Mouse (Mus musculus) CH12.LX (cell line): ENCODE data around the gene Map2k5. TPM values are rescaled to one million over a fixed set of nuclear protein-coding genes. Genes with fewer than 3 reads are reported as not detected.

ENCODE experiments used
- DNase-seq: peaks from one replicate; pipeline ENCODE4 v3.0.0-alpha.2; 2013; ENCODE audit errors: extremely low read depth
- H3K27ac ChIP-seq: 2 replicates; pipeline ENCODE4 v1.5.1; 2012; ENCODE audit warnings: low read depth, mild to moderate bottlenecking, control low read depth, moderate library complexity; ENCODE audit not compliant: insufficient read depth
- H3K27me3 ChIP-seq: replicated peaks from 2 replicates; pipeline ENCODE3; 2012; ENCODE audit warnings: inconsistent platforms
- H3K36me3 ChIP-seq, 2 experiments: replicated peaks in 1 of 2; 2 replicates each; pipeline versions ENCODE3 to v1.6.1; 2012; ENCODE audit warnings: inconsistent platforms in 1 of 2, low read length in 1 of 2, mild to moderate bottlenecking in 1 of 2, mixed read lengths in 1 of 2, moderate library complexity in 1 of 2; ENCODE audit not compliant: control insufficient read depth in 1 of 2, insufficient read depth in 1 of 2
- H3K4me1 ChIP-seq, 2 experiments: 2 replicates each; pipeline ENCODE4 v1.6.1; 2012; ENCODE audit warnings: inconsistent platforms in 1 of 2, moderate library complexity in 1 of 2; ENCODE audit not compliant: insufficient read depth in 2 of 2, control insufficient read depth in 1 of 2
- H3K4me2 ChIP-seq: 2 replicates; pipeline ENCODE4 v1.6.1; 2012; ENCODE audit warnings: low read depth, mild to moderate bottlenecking, control low read depth; ENCODE audit not compliant: poor library complexity, insufficient read depth, severe bottlenecking
- H3K4me3 ChIP-seq, 3 experiments: fragments of 150-350 bp in 1 of 3; sonication (generic) in 1 of 3; replicated peaks in 1 of 3; 2 replicates each; pipeline versions ENCODE3 to v1.5.1; 2011 to 2012; ENCODE audit warnings: low read depth in 2 of 3, low read length in 2 of 3, mild to moderate bottlenecking in 2 of 3, moderate library complexity in 2 of 3, control low read depth in 1 of 3, improper control_type of control experiment in 1 of 3, inconsistent platforms in 1 of 3, mixed read lengths in 1 of 3; ENCODE audit not compliant: poor library complexity in 1 of 3
- H3K79me2 ChIP-seq: replicated peaks from 2 replicates; pipeline ENCODE4 v1.6.1; 2012; ENCODE audit warnings: mild to moderate bottlenecking, moderate library complexity; ENCODE audit not compliant: control insufficient read depth, poor library complexity, insufficient read depth, severe bottlenecking; ENCODE audit errors: extremely low read depth
- H3K9ac ChIP-seq: 2 replicates; pipeline ENCODE4 v1.6.1; 2012; ENCODE audit warnings: low read depth, mild to moderate bottlenecking, control low read depth, moderate library complexity; ENCODE audit not compliant: insufficient read depth
- H3K9me3 ChIP-seq: replicated peaks from 2 replicates; pipeline ENCODE3; 2012; ENCODE audit warnings: low read length, inconsistent platforms, mixed read lengths
- BHLHE40 ChIP-seq: IDR thresholded peaks from 2 replicates; pipeline ENCODE4 v1.6.1; 2011; ENCODE audit warnings: mild to moderate bottlenecking, low read depth, low read length, improper control_type of control experiment
- CHD2 ChIP-seq: IDR thresholded peaks from 2 replicates; pipeline ENCODE4 v1.6.1; 2011; ENCODE audit warnings: low read length, improper control_type of control experiment
- ELF1 ChIP-seq: IDR thresholded peaks from 2 replicates; pipeline ENCODE4 v1.6.1; 2014; ENCODE audit warnings: low read depth, mild to moderate bottlenecking, inconsistent platforms, low read length, improper control_type of control experiment
- GABPA ChIP-seq: IDR thresholded peaks from 2 replicates; pipeline ENCODE4 v1.6.1; 2012; ENCODE audit warnings: low read depth, low read length, improper control_type of control experiment, inconsistent platforms; ENCODE audit not compliant: insufficient replicate concordance
- IRF4 ChIP-seq: IDR thresholded peaks from 2 replicates; pipeline ENCODE4 v1.6.1; 2014; ENCODE audit warnings: low read depth, mild to moderate bottlenecking, inconsistent platforms, low read length, improper control_type of control experiment
- JUN ChIP-seq: IDR thresholded peaks from 2 replicates; pipeline ENCODE4 v1.6.1; 2011; ENCODE audit warnings: low read depth, mild to moderate bottlenecking, low read length, improper control_type of control experiment, moderate library complexity; ENCODE audit not compliant: insufficient read depth
- MEF2A ChIP-seq: IDR thresholded peaks from 2 replicates; pipeline ENCODE4 v1.6.1; 2014; ENCODE audit warnings: low read depth, mild to moderate bottlenecking, inconsistent platforms, low read length, improper control_type of control experiment, borderline replicate concordance
- MXI1 ChIP-seq: IDR thresholded peaks from 2 replicates; pipeline ENCODE4 v1.6.1; 2011; ENCODE audit warnings: mild to moderate bottlenecking, low read depth, low read length, improper control_type of control experiment
- NELFE ChIP-seq: IDR thresholded peaks from 2 replicates; pipeline ENCODE4 v1.6.1; 2011; ENCODE audit warnings: low read depth, low read length, improper control_type of control experiment
- PAX5 ChIP-seq: IDR thresholded peaks from 2 replicates; pipeline ENCODE4 v1.6.1; 2012; ENCODE audit warnings: low read length, inconsistent platforms, mixed read lengths
- POLR2A ChIP-seq: IDR thresholded peaks from 2 replicates; pipeline ENCODE4 v1.6.1; 2011; ENCODE audit warnings: low read depth, mild to moderate bottlenecking, improper control_type of control experiment, low read length
- POLR2AphosphoS2 ChIP-seq: IDR thresholded peaks from 2 replicates; pipeline ENCODE4 v1.6.1; 2011; ENCODE audit warnings: low read depth, low read length, improper control_type of control experiment
- RCOR1 ChIP-seq: conservative IDR thresholded peaks from 2 replicates; pipeline ENCODE4 v1.6.1; 2012; ENCODE audit warnings: low read depth, mild to moderate bottlenecking, inconsistent platforms, low read length, improper control_type of control experiment
- SIN3A ChIP-seq: IDR thresholded peaks from 2 replicates; pipeline ENCODE4 v1.6.1; 2012; ENCODE audit warnings: low read length, improper control_type of control experiment, inconsistent platforms
- SMC3 ChIP-seq: IDR thresholded peaks from 2 replicates; pipeline ENCODE4 v1.6.1; 2011; ENCODE audit warnings: low read depth, low read length, improper control_type of control experiment
- TCF12 ChIP-seq: IDR thresholded peaks from 2 replicates; pipeline ENCODE4 v1.6.1; 2014; ENCODE audit warnings: low read depth, mild to moderate bottlenecking, inconsistent platforms, low read length, improper control_type of control experiment
- dilution Hi-C: fragments of 300-500 bp; cut with MboI; formaldehyde crosslinking; loops from 2 replicates; pipeline ENCODE4 v1.14.3; 2020; ENCODE audit warnings: low sequenced_read_pairs; ENCODE audit not compliant: extremely low pct_unique_long_range_greater_than_20kb, extremely low pct_ligation_motif_present
- in situ Hi-C: fragments of 300-500 bp; cut with MboI; formaldehyde crosslinking; loops from 3 replicates; pipeline ENCODE4 v1.14.3; 2019; ENCODE audit warnings: low sequenced_read_pairs, low pct_ligation_motif_present, low pct_unique_long_range_greater_than_20kb, mixed read lengths
- polyA plus RNA-seq: library from polyadenylated mRNA; unstranded; fragments of >175 nt; gene quantifications from 2 replicates; pipeline ENCODE4 v1.2.1, GENCODE M21; 2012; ENCODE audit warnings: low read depth; ENCODE audit not compliant: insufficient read length
- total RNA-seq, 2 experiments: library from RNA; depleted of rRNA; stranded (reverse); fragments of 300-350 nt in 1 of 2; fragments of >200 nt in 1 of 2; gene quantifications; 2 replicates each; pipeline ENCODE4 v1.2.3; 2012 to 2014

The Map2k5 gene
- total and polyA plus RNA-seq, 3 experiments, result 10.8 to 22.6 (median 11.2) TPM

- TF ChIP-seq BHLHE40 (no peak), RCOR1 (no peak), MXI1 (no peak), POLR2A (no peak), GABPA (no peak)
- TF ChIP-seq, all 38 proteins: peak for 0
- H3K4me1 ChIP-seq, result peaks cover 6 to 23% of the 10 kb centered on the region in 2 experiments
- H3K4me2 ChIP-seq, result no peak overlapping the region
- no peaks in the 10 kb centered on the region for H3K27me3 ChIP-seq
- H3K9ac ChIP-seq, result no peak overlapping the region
- dilution Hi-C loops, result no loop called here
- no peaks in the 10 kb centered on the region for H3K79me2 ChIP-seq
- no peak overlapping the region for H3K27ac ChIP-seq
- in situ Hi-C loops, result no loop called here
- H3K36me3 ChIP-seq, result peaks cover 0 to 29% of the 10 kb centered on the region in 2 experiments
- H3K4me3 ChIP-seq, result no peak overlapping the region
- DNase-seq, result no peak
- H3K9me3 ChIP-seq, result no peaks in the 10 kb centered on the region
Observed at GRCm38 (mm10) chr9:63197252-63197651, 180.4 kb downstream of the Map2k5 start.

GRCm38 (mm10) chr9:63196114-63196682 is 181.5 kb downstream of the Map2k5 start:
- H3K9ac ChIP-seq, result no peak overlapping the region
- no peak overlapping the region for H3K4me2 ChIP-seq
- dilution Hi-C loops, result no loop called here
- no peak for TF ChIP-seq CHD2
- TF ChIP-seq ELF1, result no peak
- no peak for TF ChIP-seq SIN3A
- TF ChIP-seq SMC3, result no peak
- TF ChIP-seq JUN, result no peak
- TF ChIP-seq POLR2A, result no peak
- TF ChIP-seq PAX5, result no peak
- TF ChIP-seq IRF4, result no peak
- no peak for TF ChIP-seq MEF2A
- TF ChIP-seq POLR2AphosphoS2, result no peak
- TF ChIP-seq TCF12, result no peak
- no peak for TF ChIP-seq NELFE
- no peaks in the 10 kb centered on the region for H3K9me3 ChIP-seq
- DNase-seq, result no peak
- H3K79me2 ChIP-seq, result no peaks in the 10 kb centered on the region
- H3K27ac ChIP-seq, result no peak overlapping the region
- in situ Hi-C loops, result no loop called here
- peaks cover 0 to 25% of the 10 kb centered on the region in 2 experiments for H3K36me3 ChIP-seq
- H3K4me3 ChIP-seq, result no peak overlapping the region
- H3K27me3 ChIP-seq, result no peaks in the 10 kb centered on the region
- H3K4me1 ChIP-seq, result peaks cover 6 to 23% of the 10 kb centered on the region in 2 experiments
